Mouse (Mus musculus): Measurements from ENCODE around the gene Gar1. TPM values are rescaled to one million over a fixed set of nuclear protein-coding genes. Genes with fewer than 3 reads are reported as not detected.

The Gar1 gene
- polyA plus RNA-seq (2015; fragmentation: Nextera tagmentation; extraction: Ambion mirVana), result 37.6 and 39.9 TPM in 2 replicates

- Histone ChIP-seq H3K4me3 (ENCODE audit: low read length) (peak within 1 kb of the TSS; percentile 85), H3K9me3 (ENCODE audit: control insufficient read depth, low read length) (no peaks in the 10 kb centered on the region), H3K36me3 (ENCODE audit: control insufficient read depth, insufficient read depth, low read length) (peaks cover 5% of the 10 kb centered on the region; the same call in 1 of the 2 replicates), H3K9ac (ENCODE audit: low read depth, low read length) (peak within 1 kb of the TSS; percentile 69), H3K27me3 (replicated peaks; ENCODE audit: control insufficient read depth, insufficient read depth, low read length) (no peaks in the 10 kb centered on the region), H3K27ac (ENCODE audit: low read depth, low read length) (peak within 1 kb of the TSS; percentile 89), H3K4me2 (ENCODE audit: low read length) (peak within 1 kb of the TSS; percentile 75), H3K4me1 (ENCODE audit: control insufficient read depth, insufficient read depth, low read depth, low read length) (peaks cover 9% of the 10 kb centered on the region)
- 1% methylated on average over 58 of the region's 60 CpGs for WGBS
- peak; percentile 98 for ATAC-seq
These were observed at the start of gene Gar1 for GRCm38 (mm10) chr3:129831035-129831568. TSS of gene Gar1 (minus strand) at chr3:129831396.

- H3K27me3 ChIP-seq (replicated peaks; ENCODE audit: control insufficient read depth, insufficient read depth, low read length), result no peaks in the 10 kb centered on the region
- no peak overlapping the region; the same call in 1 of the 2 replicates for H3K4me3 ChIP-seq (ENCODE audit: low read length)
These were observed 48.7 kb upstream of the Gar1 start for GRCm38 (mm10) chr3:129879913-129880312.

GRCm38 (mm10) chr3:129879131-129879757 is 48.0 kb upstream of the Gar1 start:
- no peaks in the 10 kb centered on the region for H3K9me3 ChIP-seq (ENCODE audit: control insufficient read depth, low read length)
- H3K27ac ChIP-seq (ENCODE audit: low read depth, low read length), result peak overlapping the region; percentile 88
- H3K9ac ChIP-seq (ENCODE audit: low read depth, low read length), result peak overlapping the region; percentile 89
- H3K36me3 ChIP-seq (ENCODE audit: control insufficient read depth, insufficient read depth, low read length), result no peaks in the 10 kb centered on the region
- H3K4me1 ChIP-seq (ENCODE audit: control insufficient read depth, insufficient read depth, low read depth, low read length), result peaks cover 9% of the 10 kb centered on the region
- ATAC-seq, result peak; percentile 61
- peak overlapping the region; percentile 87 for H3K4me2 ChIP-seq (ENCODE audit: low read length)
- peak overlapping the region; percentile 61 for H3K4me3 ChIP-seq (ENCODE audit: low read length)
- no peaks in the 10 kb centered on the region for H3K27me3 ChIP-seq (replicated peaks; ENCODE audit: control insufficient read depth, insufficient read depth, low read length)
- under 1% methylated on average over 25 of the region's 25 CpGs for WGBS

More at GRCm38 (mm10) chr3:129879913-129880312, 48.7 kb upstream of the Gar1 start:
- H3K36me3 ChIP-seq (ENCODE audit: control insufficient read depth, insufficient read depth, low read length), result no peaks in the 10 kb centered on the region
- H3K9ac ChIP-seq (ENCODE audit: low read depth, low read length), result no peak overlapping the region
- 71% methylated on average over 2 of the region's 2 CpGs for WGBS
- peaks cover 9% of the 10 kb centered on the region for H3K4me1 ChIP-seq (ENCODE audit: control insufficient read depth, insufficient read depth, low read depth, low read length)
- no peaks in the 10 kb centered on the region for H3K9me3 ChIP-seq (ENCODE audit: control insufficient read depth, low read length)
- no peak for ATAC-seq
- no peak overlapping the region for H3K27ac ChIP-seq (ENCODE audit: low read depth, low read length)
- peak overlapping the region; percentile 87; the same call in 1 of the 2 replicates for H3K4me2 ChIP-seq (ENCODE audit: low read length)

- Histone ChIP-seq H3K4me2 (ENCODE audit: low read length) (peak within 1 kb of the TSS; percentile 87), H3K9ac (ENCODE audit: low read depth, low read length) (peak within 1 kb of the TSS; percentile 89), H3K27me3 (replicated peaks; ENCODE audit: control insufficient read depth, insufficient read depth, low read length) (no peaks in the 10 kb centered on the region), H3K36me3 (ENCODE audit: control insufficient read depth, insufficient read depth, low read length) (no peaks in the 10 kb centered on the region), H3K4me1 (ENCODE audit: control insufficient read depth, insufficient read depth, low read depth, low read length) (peaks cover 9% of the 10 kb centered on the region), H3K27ac (ENCODE audit: low read depth, low read length) (peak within 1 kb of the TSS; percentile 88), H3K9me3 (ENCODE audit: control insufficient read depth, low read length) (no peaks in the 10 kb centered on the region), H3K4me3 (ENCODE audit: low read length) (peak within 1 kb of the TSS; percentile 61)
- peak; percentile 97 for ATAC-seq
- under 1% methylated on average over 49 of the region's 66 CpGs for WGBS
These were observed 47.3 kb upstream of the Gar1 start, which contains the start of gene Pla2g12a for GRCm38 (mm10) chr3:129878405-129879021. TSS of gene Pla2g12a (plus strand) at chr3:129878606.

GRCm38 (mm10) chr3:129877327-129877726 is 46.1 kb upstream of the Gar1 start:
- H3K36me3 ChIP-seq (ENCODE audit: control insufficient read depth, insufficient read depth, low read length), result no peaks in the 10 kb centered on the region
- H3K27ac ChIP-seq (ENCODE audit: low read depth, low read length), result no peak overlapping the region
- no peak overlapping the region for H3K4me2 ChIP-seq (ENCODE audit: low read length)
- WGBS, result 89% methylated on average over 10 of the region's 10 CpGs
- H3K9me3 ChIP-seq (ENCODE audit: control insufficient read depth, low read length), result no peaks in the 10 kb centered on the region
- H3K4me3 ChIP-seq (ENCODE audit: low read length), result no peak overlapping the region
- H3K9ac ChIP-seq (ENCODE audit: low read depth, low read length), result no peak overlapping the region
- H3K4me1 ChIP-seq (ENCODE audit: control insufficient read depth, insufficient read depth, low read depth, low read length), result peaks cover 9% of the 10 kb centered on the region
- no peaks in the 10 kb centered on the region for H3K27me3 ChIP-seq (replicated peaks; ENCODE audit: control insufficient read depth, insufficient read depth, low read length)
- ATAC-seq, result no peak

GRCm38 (mm10) chr3:129863698-129864097 is 32.5 kb upstream of the Gar1 start:
- no peak overlapping the region for H3K4me3 ChIP-seq (ENCODE audit: low read length)
- no peaks in the 10 kb centered on the region for H3K27me3 ChIP-seq (replicated peaks; ENCODE audit: control insufficient read depth, insufficient read depth, low read length)
- H3K9ac ChIP-seq (ENCODE audit: low read depth, low read length), result no peak overlapping the region
- no peak overlapping the region for H3K27ac ChIP-seq (ENCODE audit: low read depth, low read length)
- no peak for ATAC-seq
- WGBS, result 55% methylated on average over 14 of the region's 14 CpGs
- no peak overlapping the region for H3K4me2 ChIP-seq (ENCODE audit: low read length)
- H3K9me3 ChIP-seq (ENCODE audit: control insufficient read depth, low read length), result no peaks in the 10 kb centered on the region
- H3K4me1 ChIP-seq (ENCODE audit: control insufficient read depth, insufficient read depth, low read depth, low read length), result no peaks in the 10 kb centered on the region
- H3K36me3 ChIP-seq (ENCODE audit: control insufficient read depth, insufficient read depth, low read length), result no peaks in the 10 kb centered on the region

- Histone ChIP-seq H3K9ac (ENCODE audit: low read depth, low read length) (no peak overlapping the region), H3K27me3 (replicated peaks; ENCODE audit: control insufficient read depth, insufficient read depth, low read length) (no peaks in the 10 kb centered on the region), H3K27ac (ENCODE audit: low read depth, low read length) (no peak overlapping the region), H3K4me3 (ENCODE audit: low read length) (no peak overlapping the region), H3K4me2 (ENCODE audit: low read length) (no peak overlapping the region), H3K9me3 (ENCODE audit: control insufficient read depth, low read length) (peaks cover 2% of the 10 kb centered on the region; the same call in 1 of the 2 replicates), H3K4me1 (ENCODE audit: control insufficient read depth, insufficient read depth, low read depth, low read length) (no peaks in the 10 kb centered on the region), H3K36me3 (ENCODE audit: control insufficient read depth, insufficient read depth, low read length) (no peaks in the 10 kb centered on the region)
- no peak for ATAC-seq
- WGBS, result 84% methylated on average over 2 of the region's 2 CpGs
These were observed 31.4 kb upstream of the Gar1 start for GRCm38 (mm10) chr3:129862592-129862991.

GRCm38 (mm10) chr3:129846846-129847245 is 15.7 kb upstream of the Gar1 start:
- Histone ChIP-seq H3K4me3 (ENCODE audit: low read length) (no peak overlapping the region), H3K27ac (ENCODE audit: low read depth, low read length) (no peak overlapping the region), H3K4me2 (ENCODE audit: low read length) (no peak overlapping the region), H3K9me3 (ENCODE audit: control insufficient read depth, low read length) (no peaks in the 10 kb centered on the region), H3K36me3 (ENCODE audit: control insufficient read depth, insufficient read depth, low read length) (no peaks in the 10 kb centered on the region), H3K27me3 (replicated peaks; ENCODE audit: control insufficient read depth, insufficient read depth, low read length) (no peaks in the 10 kb centered on the region), H3K4me1 (ENCODE audit: control insufficient read depth, insufficient read depth, low read depth, low read length) (no peaks in the 10 kb centered on the region), H3K9ac (ENCODE audit: low read depth, low read length) (no peak overlapping the region)
- ATAC-seq, result no peak
- 88% methylated on average over 7 of the region's 7 CpGs for WGBS

GRCm38 (mm10) chr3:129845868-129846267 is 14.7 kb upstream of the Gar1 start:
- Histone ChIP-seq H3K4me1 (ENCODE audit: control insufficient read depth, insufficient read depth, low read depth, low read length) (no peaks in the 10 kb centered on the region), H3K27ac (ENCODE audit: low read depth, low read length) (no peak overlapping the region), H3K4me3 (ENCODE audit: low read length) (no peak overlapping the region), H3K9me3 (ENCODE audit: control insufficient read depth, low read length) (no peaks in the 10 kb centered on the region), H3K9ac (ENCODE audit: low read depth, low read length) (no peak overlapping the region), H3K4me2 (ENCODE audit: low read length) (no peak overlapping the region), H3K36me3 (ENCODE audit: control insufficient read depth, insufficient read depth, low read length) (no peaks in the 10 kb centered on the region), H3K27me3 (replicated peaks; ENCODE audit: control insufficient read depth, insufficient read depth, low read length) (no peaks in the 10 kb centered on the region)
- no peak for ATAC-seq
- WGBS, result 86% methylated on average over 2 of the region's 2 CpGs

All from hindbrain, embryonic 16.5 days (tissue).